Mouse (Mus musculus): ENCODE data around the gene Spata48.

DNA sequence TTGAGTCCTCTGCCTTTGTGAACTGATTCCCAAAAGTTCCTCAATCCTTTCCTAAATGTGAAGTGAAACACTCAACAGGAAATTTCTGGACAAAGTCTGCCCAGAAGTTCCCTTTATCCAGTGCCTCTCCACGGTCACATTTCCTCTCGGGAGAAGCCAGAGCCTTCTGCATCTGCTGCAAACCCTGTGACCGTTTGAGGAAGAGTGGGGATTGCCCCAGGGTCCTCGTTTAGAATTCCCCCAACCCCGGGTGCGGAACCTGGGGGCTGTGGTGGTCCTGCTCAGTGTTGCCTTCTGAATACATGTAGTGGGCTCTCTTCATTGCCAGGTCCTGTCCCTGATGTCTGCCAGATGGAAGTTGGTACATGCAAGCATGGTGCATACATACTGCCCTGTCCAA lies 67.3 kb downstream of the Spata48 start:
- TF ChIP-seq CTCF (conservative IDR thresholded peaks at IDR 0.05; ENCODE audit: insufficient read depth, insufficient read length, low read depth, low read length): no peak
- TF ChIP-seq POLR2A (IDR thresholded peaks at IDR 0.05; ENCODE audit: low read depth, low read length): no peak
